Mouse (Mus musculus): ENCODE results near the gene Ddx27.

Gene Ddx27

GRCm38 (mm10) chr2:167081639-167082038 lies 66.6 kb downstream of the Ddx27 start:
- ATAC-seq (ENCODE audit: low TSS enrichment), result no peak
